Mouse (Mus musculus) layer of hippocampus, adult 18-20 months (tissue): ENCODE results near the gene Ccdc34. TPM values are rescaled to one million over a fixed set of nuclear protein-coding genes. Genes with fewer than 3 reads are reported as not detected.

Source experiments
- DNase-seq, 2 experiments: peaks; one replicate each; pipeline ENCODE4 v3.0.0; 2022; ENCODE audit warnings: low spot score in 2 of 2
- long read RNA-seq: library from polyadenylated mRNA; stranded (forward); transcript quantifications from one replicate; pipeline ENCODE4 v2.0.0, GENCODE M21; 2021
- total RNA-seq, 2 experiments: library from RNA; stranded (reverse); gene quantifications; 2 replicates each; pipeline ENCODE4 v1.2.3; 2021

Gene Ccdc34
- total RNA-seq: 10 to 100 TPM; 14.1 to 15.3 TPM
- long read RNA-seq, transcript Ccdc34-201 (6 exons, 2,070 nt): major isoform, 20 of 26 reads
- long read RNA-seq, partial matches to known transcripts: 0 of 26 reads
- long read RNA-seq, other reads (novel, unspliced or antisense): 4 of 26 reads

DNA sequence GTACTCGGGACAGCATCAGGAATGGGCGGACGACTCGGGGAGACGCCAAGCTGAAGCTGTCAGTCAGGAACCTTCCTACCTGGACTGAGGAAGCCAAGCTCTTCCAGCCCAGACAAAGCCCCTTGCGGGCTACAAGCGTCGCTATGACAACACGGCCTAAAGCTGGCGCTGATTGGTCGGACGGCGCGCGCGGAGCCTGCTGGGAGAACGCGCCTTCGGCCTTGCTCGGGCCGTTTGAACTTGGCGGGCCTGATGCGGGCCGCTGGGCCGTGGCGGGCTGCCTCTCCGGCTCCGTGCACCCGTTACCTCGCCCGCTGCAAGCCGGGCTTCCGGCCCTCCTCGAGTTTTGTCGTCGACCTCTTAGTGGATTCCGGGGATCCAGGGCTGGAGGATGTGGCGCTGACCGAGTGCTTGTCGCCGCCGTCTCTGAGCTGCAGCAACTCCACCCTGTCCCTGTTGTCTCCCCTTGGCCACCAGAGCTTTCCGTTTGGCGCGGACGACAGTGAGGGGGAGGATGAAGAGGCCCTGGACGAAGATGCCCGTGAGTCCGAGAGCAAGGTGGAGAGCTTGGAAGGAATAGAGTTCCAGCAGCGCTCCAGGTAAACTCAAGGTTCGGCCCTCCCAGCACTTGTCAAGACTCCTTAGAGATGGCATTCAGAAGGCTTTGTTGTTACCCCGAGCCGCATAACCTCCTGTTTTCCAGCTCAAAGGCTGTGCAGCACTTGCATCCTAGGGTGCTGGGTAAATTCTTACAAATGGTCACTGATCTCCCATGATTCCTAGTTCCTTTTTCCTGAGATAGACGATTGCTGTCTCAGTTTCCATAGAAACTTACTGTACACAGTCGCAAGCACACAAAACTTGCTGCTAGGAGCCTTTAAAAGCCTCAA, at the start of gene Ccdc34:
Gene Ccdc34 (plus strand): TSS at position 202 of the 890 bp plus-strand sequence.
- peak; percentile 87 to 94 for DNase-seq

GRCm38 (mm10) chr2:109969381-109969780, 48.2 kb upstream of the Ccdc34 start:
- no peak for DNase-seq

DNA sequence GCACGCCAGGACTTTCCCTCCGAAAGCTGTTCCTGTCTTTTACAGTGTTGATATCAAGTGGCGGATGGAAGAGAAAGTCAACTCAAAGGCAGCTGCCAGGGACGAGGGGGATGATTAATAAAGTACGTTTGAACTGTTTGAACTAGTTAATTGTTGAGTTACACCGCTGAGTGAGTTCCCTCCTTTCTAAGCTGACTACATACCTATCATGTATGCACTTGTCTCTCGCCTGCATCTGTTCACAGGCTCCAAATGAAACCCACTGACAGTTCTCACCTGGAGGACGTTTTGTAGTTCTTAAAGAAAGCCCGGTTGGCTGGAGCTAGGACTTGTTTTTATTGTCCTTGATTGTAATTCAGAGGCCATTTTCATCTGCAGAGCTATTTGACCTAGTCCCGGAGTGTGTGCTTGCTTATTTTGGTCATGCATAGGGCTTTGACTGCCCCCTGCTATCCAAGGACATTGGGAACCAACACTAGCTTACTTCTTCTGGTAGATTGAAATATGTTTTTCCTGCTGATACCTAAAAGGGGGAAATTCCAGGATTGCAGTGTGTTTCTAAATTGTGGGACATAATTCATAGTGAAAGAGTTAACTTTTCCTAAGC, 47.6 kb upstream of the Ccdc34 start:
- no peak for DNase-seq

GRCm38 (mm10) chr2:109970744-109971410, 46.7 kb upstream of the Ccdc34 start:
- DNase-seq: no peak

GRCm38 (mm10) chr2:109972310-109972709, 45.3 kb upstream of the Ccdc34 start:
- DNase-seq: no peak

DNA sequence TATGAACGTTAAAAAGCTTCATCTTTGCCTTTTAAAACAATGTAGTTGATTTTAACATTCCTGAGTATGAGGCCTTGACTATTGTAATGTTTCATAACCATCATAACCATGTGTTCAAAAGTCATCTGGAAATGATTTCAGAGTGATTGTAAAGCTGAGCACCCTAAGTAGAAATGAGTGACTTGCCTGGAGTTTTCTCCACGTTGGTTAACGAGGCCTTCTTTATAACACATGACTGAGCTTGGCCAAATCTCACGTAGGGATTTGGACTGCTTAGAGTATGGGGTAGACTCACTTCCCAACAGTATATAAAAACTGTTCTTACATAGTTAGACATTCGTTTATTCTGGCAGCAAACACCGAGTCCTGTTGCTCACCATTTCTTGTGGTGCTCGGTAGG, 44.7 kb upstream of the Ccdc34 start:
- no peak for DNase-seq

DNA sequence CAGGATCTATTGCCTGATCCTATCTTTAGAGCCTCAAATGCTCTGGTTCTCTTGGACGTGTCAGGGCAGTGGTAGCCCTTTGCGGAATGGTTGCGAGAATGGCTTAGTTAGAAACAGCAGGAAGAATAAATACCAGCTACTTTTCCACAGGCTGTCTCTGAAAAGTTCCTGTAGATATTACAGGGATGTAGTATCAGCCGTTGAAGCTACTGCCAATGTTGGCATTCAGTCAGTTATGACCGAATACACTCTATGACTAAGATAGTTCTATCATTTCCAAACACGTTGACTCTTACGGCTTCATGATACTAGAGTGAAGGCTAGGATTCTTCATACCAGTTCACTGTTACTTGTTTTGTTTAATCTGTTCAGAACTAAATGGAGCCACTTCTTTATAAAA, 42.8 kb upstream of the Ccdc34 start:
- DNase-seq: no peak

- DNase-seq: no peak
Observed at GRCm38 (mm10) chr2:109976181-109976580, 41.4 kb upstream of the Ccdc34 start.

- no peak for DNase-seq
Observed at GRCm38 (mm10) chr2:109977322-109977721, 40.3 kb upstream of the Ccdc34 start.

GRCm38 (mm10) chr2:109979209-109979608, 38.4 kb upstream of the Ccdc34 start:
- no peak for DNase-seq

- no peak for DNase-seq
Observed at GRCm38 (mm10) chr2:109983435-109983834, 34.2 kb upstream of the Ccdc34 start.

GRCm38 (mm10) chr2:109984930-109985329, 32.7 kb upstream of the Ccdc34 start:
- no peak for DNase-seq

GRCm38 (mm10) chr2:109985560-109985959, 32.1 kb upstream of the Ccdc34 start:
- no peak for DNase-seq

DNA sequence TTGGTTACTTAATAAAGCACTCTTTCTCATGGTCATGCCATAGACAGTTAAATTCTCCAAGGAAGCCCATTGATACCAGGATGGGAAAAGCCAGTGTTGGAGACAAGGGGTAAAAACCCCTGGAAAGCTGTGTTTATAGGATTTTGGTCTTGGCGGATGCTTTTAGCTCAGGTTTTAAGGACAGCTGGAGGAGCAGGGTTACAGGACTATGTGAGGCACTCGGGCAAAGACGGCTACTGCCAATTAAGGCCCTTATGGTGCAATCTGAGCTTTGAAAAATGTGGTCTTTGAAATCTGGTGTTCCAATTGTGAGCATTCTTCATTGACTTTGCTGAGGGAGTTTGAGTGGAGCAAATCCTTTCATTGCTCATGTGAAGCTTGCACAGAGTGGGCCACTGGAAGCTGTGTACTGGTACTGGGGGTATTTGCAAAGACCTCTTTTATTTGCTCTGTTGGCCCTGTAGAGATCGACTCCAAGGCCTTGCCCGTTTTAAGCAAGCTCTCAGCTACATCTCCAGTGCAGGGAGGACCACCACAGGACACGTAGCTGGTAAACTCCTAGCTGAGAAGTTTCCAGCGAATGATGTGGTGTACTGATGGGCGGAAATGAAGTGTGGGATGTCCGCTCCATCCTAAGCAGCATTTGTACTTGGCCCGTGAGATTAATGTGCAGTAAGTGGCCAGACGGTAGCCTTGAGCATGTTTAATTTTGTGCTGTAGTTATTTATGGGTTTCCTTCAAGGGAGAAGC, 31.4 kb upstream of the Ccdc34 start:
- no peak for DNase-seq

- no peak for DNase-seq
Observed at GRCm38 (mm10) chr2:109987946-109988345, 29.7 kb upstream of the Ccdc34 start.

DNA sequence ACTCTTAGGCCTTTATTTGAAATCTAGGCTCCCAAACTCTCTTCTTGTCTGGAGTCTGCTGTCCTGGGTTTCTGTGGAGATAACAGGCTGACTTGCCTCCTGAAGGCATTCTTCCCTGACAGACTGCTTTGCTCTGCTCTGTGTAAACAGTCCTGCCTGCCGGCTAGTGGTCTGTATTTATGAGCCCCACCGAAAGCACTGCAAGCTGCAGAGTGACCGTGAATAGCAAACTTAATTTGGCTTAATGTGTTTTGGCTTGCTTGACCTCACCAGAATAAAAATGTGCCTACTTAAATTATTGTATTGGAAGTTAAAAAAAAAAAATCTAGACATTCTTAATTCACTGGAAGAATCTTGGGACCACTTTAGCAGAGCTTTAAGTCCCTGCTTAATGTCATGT, 28.4 kb upstream of the Ccdc34 start:
- no peak for DNase-seq

DNA sequence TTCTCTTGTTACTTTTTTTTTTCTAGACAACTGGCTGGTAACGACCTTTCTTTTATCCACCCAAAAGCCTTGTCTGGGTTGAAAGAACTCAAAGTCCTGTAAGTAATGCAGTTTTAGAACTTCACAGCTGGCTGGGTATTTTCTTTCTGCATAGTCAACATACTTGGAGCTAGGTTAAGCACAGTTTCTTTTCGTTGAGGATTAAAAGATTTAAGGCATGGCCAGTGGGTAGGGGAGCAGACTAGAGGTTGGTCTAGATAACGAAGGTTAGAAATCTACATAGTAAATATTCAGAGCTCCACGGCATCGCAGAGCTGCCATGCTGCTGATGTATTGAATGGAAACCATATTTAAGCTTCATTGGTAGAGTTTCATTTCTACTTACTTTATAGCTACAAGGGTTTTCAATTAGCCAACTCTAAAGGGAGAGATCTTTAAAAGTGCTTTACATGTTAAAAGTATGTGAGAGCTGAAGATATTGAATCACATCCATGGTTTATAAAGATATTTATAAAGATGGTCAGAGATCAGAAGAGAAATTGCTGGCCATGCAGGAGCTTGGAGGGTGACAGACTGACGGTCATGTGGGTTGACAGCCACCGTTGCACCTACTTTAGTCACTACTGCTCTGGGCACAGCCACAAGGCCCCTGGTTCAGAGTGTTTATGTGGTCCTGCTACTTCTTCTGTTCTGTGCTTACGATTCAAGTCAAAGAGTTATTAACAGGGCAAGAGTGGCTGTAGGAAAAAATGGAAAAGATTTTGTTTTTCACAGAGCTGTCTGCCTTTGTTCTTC, 27.7 kb upstream of the Ccdc34 start:
- no peak for DNase-seq

DNA sequence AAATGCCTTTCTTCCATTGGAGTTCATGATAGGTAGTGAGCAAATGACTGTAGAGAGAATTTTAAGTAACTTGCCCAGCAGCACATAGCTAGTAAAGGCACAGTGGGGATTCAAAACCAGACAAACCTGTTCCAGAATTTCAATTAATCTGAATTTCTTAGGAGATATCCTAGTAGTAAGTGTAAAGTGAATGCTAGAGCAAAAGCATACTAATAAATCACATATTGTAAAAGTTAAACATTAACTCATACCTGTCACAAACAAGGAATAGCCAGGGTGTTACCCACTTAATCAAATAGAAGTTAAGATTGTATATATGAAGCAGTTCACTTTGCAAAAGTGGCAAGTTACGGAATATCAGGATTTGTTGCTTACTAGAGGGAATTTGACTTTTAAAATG, 25.9 kb upstream of the Ccdc34 start:
- DNase-seq: no peak

- DNase-seq: no peak
Observed at GRCm38 (mm10) chr2:109992448-109993073, 25.1 kb upstream of the Ccdc34 start.

GRCm38 (mm10) chr2:109993404-109993803, 24.2 kb upstream of the Ccdc34 start:
- no peak for DNase-seq
